Mouse (Mus musculus): Measurements from ENCODE around the gene Klf15. TPM values are rescaled to one million over a fixed set of nuclear protein-coding genes. Genes with fewer than 3 reads are reported as not detected.

Klf15 gene
- polyA plus RNA-seq, 1 experiment from 2014 or later: 3.8 TPM

Other genes with a start within 250 kb of the Klf15 start
- gene Vmn1r53, start 238.1 kb upstream of the Klf15 start, polyA plus RNA-seq (2016; fragmentation: Nextera tagmentation; extraction: Ambion mirVana): not detected in 2 replicates
- not detected in 2 replicates for gene Vmn1r54, start 216.3 kb upstream of the Klf15 start, polyA plus RNA-seq (2016; fragmentation: Nextera tagmentation; extraction: Ambion mirVana)
- gene BC048671, start 161.4 kb upstream of the Klf15 start, polyA plus RNA-seq (2016; fragmentation: Nextera tagmentation; extraction: Ambion mirVana): not detected in 2 replicates
- not detected in 2 replicates for gene Chst13, start 137.4 kb upstream of the Klf15 start, polyA plus RNA-seq (2016; fragmentation: Nextera tagmentation; extraction: Ambion mirVana)
- not detected in 2 replicates for gene Uroc1, start 129.3 kb upstream of the Klf15 start, polyA plus RNA-seq (2016; fragmentation: Nextera tagmentation; extraction: Ambion mirVana)
- gene Zxdc, start 93.1 kb upstream of the Klf15 start, polyA plus RNA-seq (2016; fragmentation: Nextera tagmentation; extraction: Ambion mirVana): 13.8 and 15.8 TPM in 2 replicates
- gene Cfap100, start 33.8 kb upstream of the Klf15 start, polyA plus RNA-seq (2016; fragmentation: Nextera tagmentation; extraction: Ambion mirVana): 1.9 and 2.6 TPM in 2 replicates
- 2.0 TPM in 2 replicates for gene Aldh1l1, start 23.9 kb downstream of the Klf15 start, polyA plus RNA-seq (2016; fragmentation: Nextera tagmentation; extraction: Ambion mirVana)
- gene Slc41a3, start 142.1 kb downstream of the Klf15 start, polyA plus RNA-seq (2016; fragmentation: Nextera tagmentation; extraction: Ambion mirVana): 2.0 and 2.1 TPM in 2 replicates

Data from forebrain, embryonic 12.5 days (tissue).